ENCODE assay signal across 8 mouse cellular contexts in the genomic region with DNA sequence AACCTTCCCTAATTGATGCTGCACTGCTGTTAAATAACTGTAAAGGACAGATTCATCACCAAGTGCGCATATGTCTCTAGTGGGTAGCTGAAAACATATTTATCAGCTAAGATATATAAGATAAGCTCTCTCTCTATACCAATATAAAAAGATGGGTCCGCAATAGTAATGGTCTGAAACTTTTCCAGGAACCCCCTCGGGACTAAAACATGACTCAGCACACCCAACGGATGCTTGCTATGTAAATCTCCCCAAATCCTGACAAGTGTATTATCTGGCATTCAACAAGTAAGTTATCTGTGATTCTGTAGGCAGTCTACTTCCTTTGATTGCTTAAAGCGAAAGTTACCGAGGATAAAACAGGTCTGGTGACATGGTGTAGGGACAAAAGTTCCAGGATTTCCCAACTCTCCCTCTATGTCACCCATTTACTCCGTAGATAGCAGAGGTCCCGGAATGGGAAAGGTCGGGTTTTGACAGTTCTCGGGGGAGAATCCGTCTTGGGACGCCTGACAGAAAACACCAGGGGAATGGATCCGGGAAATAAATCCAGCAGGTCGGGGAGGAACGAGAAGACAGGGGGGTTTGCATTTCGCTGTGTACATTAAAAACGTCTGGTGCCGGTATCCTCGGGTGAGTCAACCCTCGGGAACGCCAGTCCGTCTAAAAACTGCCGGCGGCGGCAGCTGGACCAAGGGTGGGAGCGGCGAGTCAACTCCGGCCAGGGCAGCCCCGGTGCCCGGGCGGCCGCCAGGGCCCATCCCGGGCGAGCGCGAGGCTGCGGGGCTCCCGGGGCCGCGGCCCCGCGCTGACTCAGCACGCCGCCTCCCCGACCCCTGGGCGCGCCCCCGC. TPM values are rescaled to one million over a fixed set of nuclear protein-coding genes. Genes with fewer than 3 reads are reported as not detected.
DNase-seq lines count a peak whose midpoint lies in the region; ATAC-seq and TF ChIP-seq lines count a peak whose summit lies in the region.

No protein-coding gene starts in this region.

- peaks cover 3% of the 10 kb centered on the region; the same call in 1 of the 2 replicates for H3K4me1 ChIP-seq in cerebellum, adult 2 months (ENCODE audit: control insufficient read depth, insufficient read depth, low read length)
- H3K4me1 ChIP-seq in forebrain, embryonic 12.5 days: peaks cover 16% of the 10 kb centered on the region
- H3K4me1 ChIP-seq in midbrain, embryonic 11.5 days (ENCODE audit: control insufficient read depth, insufficient read depth, low read length): peaks cover 6% of the 10 kb centered on the region

- H3K4me2 ChIP-seq in forebrain, embryonic 12.5 days: peak overlapping the region; percentile 86
- peak overlapping the region; percentile 62 for H3K4me2 ChIP-seq in midbrain, embryonic 11.5 days

- TF ChIP-seq POLR2A in cerebellum, adult 2 months (IDR thresholded peaks at IDR 0.05; ENCODE audit: borderline replicate concordance, insufficient read depth, low read length): no peak

- H3K9ac ChIP-seq in forebrain, embryonic 12.5 days: peak overlapping the region; percentile 92
- H3K9ac ChIP-seq in midbrain, embryonic 11.5 days (ENCODE audit: low read length): peak overlapping the region; percentile 90

- H3K27ac ChIP-seq in cerebellum, adult 2 months (ENCODE audit: insufficient read depth, low read length): peak overlapping the region; percentile 61
- H3K27ac ChIP-seq in forebrain, embryonic 12.5 days: peak overlapping the region; percentile 48
- no peak overlapping the region for H3K27ac ChIP-seq in midbrain, embryonic 11.5 days (ENCODE audit: low read depth, low read length)

- 3% methylated on average over 48 of the region's 48 CpGs for WGBS in cerebellum, adult 2 months
- WGBS in forebrain, embryonic 12.5 days: 4% methylated on average over 47 of the region's 48 CpGs
- WGBS in midbrain, embryonic 11.5 days: 6% methylated on average over 34 of the region's 48 CpGs

- peaks cover 38% of the 10 kb centered on the region for H3K36me3 ChIP-seq in forebrain, embryonic 12.5 days (replicated peaks)
- H3K36me3 ChIP-seq in midbrain, embryonic 11.5 days (ENCODE audit: control insufficient read depth, insufficient read depth, low read length): peaks cover 13% of the 10 kb centered on the region

- peak overlapping the region; percentile 93 for H3K4me3 ChIP-seq in cerebellum, adult 2 months (replicated peaks; ENCODE audit: insufficient read depth, low read depth, low read length)
- peak overlapping the region; percentile 88 for H3K4me3 ChIP-seq in forebrain, embryonic 12.5 days (replicated peaks)
- peak overlapping the region; percentile 91 for H3K4me3 ChIP-seq in midbrain, embryonic 11.5 days (ENCODE audit: low read depth, low read length)

- no peaks in the 10 kb centered on the region for H3K9me3 ChIP-seq in forebrain, embryonic 12.5 days
- H3K9me3 ChIP-seq in midbrain, embryonic 11.5 days (ENCODE audit: control insufficient read depth, low read length): no peaks in the 10 kb centered on the region

- DNase-seq in cerebellum, adult 2 months: no peak
- no peak for DNase-seq in cerebellum, adult 11 months
- DNase-seq in thymus, postnatal 10 days (ENCODE audit: low spot score in 2 of 2): peak; percentile 12 to 19
- no peak for DNase-seq in thymus, postnatal 14 days
- DNase-seq in midbrain, embryonic 11.5 days (ENCODE audit: low spot score, missing footprints): peak; percentile 91
- DNase-seq in adrenal gland, postnatal 10 days: no peak

- TF ChIP-seq CTCF in cerebellum, adult 2 months (IDR thresholded peaks at IDR 0.05; ENCODE audit: borderline replicate concordance, insufficient read depth, low read depth, low read length): no peak

- no peaks in the 10 kb centered on the region for H3K27me3 ChIP-seq in cerebellum, adult 2 months (ENCODE audit: control insufficient read depth, insufficient read depth, low read length)
- H3K27me3 ChIP-seq in forebrain, embryonic 12.5 days: no peaks in the 10 kb centered on the region
- no peaks in the 10 kb centered on the region for H3K27me3 ChIP-seq in midbrain, embryonic 11.5 days (ENCODE audit: control insufficient read depth, insufficient read depth, low read length)

- peak; percentile 81 for ATAC-seq in forebrain, embryonic 12.5 days (ENCODE audit: low FRiP score)
- ATAC-seq in inflammation-experienced regulatory T-cells, adult 6 months: peak; percentile 23
- ATAC-seq in midbrain, embryonic 11.5 days (ENCODE audit: low FRiP score): peak; percentile 87

RNA-seq across cellular contexts. Expression of gene Tbk1, which starts 0.6 kb away (rescaled TPM):
- 42.1 and 44.8 TPM in 2 replicates for polyA plus RNA-seq in cerebellum, adult 2 months (2012; rRNA removed)
- polyA plus RNA-seq in forebrain, embryonic 12.5 days (2016; fragmentation: Nextera tagmentation; extraction: Ambion mirVana): 37.5 and 39.4 TPM in 2 replicates
- 10 to 100 TPM; 82.8 to 83.5 (median 83.2) TPM for polyA plus RNA-seq in inflammation-experienced regulatory T-cells, adult 6 months (2017; shearing (Covaris generic))
- polyA plus RNA-seq in midbrain, embryonic 11.5 days (2014; fragmentation: Nextera tagmentation; extraction: Ambion mirVana): 34.0 and 35.7 TPM in 2 replicates
- total RNA-seq in adrenal gland, postnatal 10 days (2021): 10 to 100 TPM; 32.4 to 38.4 TPM

RNA-seq across cellular contexts. Expression of gene Xpot, which starts 40.1 kb away (rescaled TPM):
- polyA plus RNA-seq in cerebellum, adult 2 months (2012; rRNA removed): 64.9 and 68.8 TPM in 2 replicates
- 59.0 and 63.1 TPM in 2 replicates for polyA plus RNA-seq in forebrain, embryonic 12.5 days (2016; fragmentation: Nextera tagmentation; extraction: Ambion mirVana)
- 10 to 100 TPM; 12.6 to 20.3 (median 19.9) TPM for polyA plus RNA-seq in inflammation-experienced regulatory T-cells, adult 6 months (2017; shearing (Covaris generic))
- polyA plus RNA-seq in midbrain, embryonic 11.5 days (2014; fragmentation: Nextera tagmentation; extraction: Ambion mirVana): 55.5 and 68.5 TPM in 2 replicates
- 10 to 100 TPM; 44.9 to 48.2 TPM for total RNA-seq in adrenal gland, postnatal 10 days (2021)

RNA-seq across cellular contexts. Expression of gene D930020B18Rik, which starts 55.4 kb away (rescaled TPM):
- 0.67 and 0.87 TPM in 2 replicates for polyA plus RNA-seq in cerebellum, adult 2 months (2012; rRNA removed)
- 0.63 and 1.3 TPM in 2 replicates for polyA plus RNA-seq in forebrain, embryonic 12.5 days (2016; fragmentation: Nextera tagmentation; extraction: Ambion mirVana)
- polyA plus RNA-seq in inflammation-experienced regulatory T-cells, adult 6 months (2017; shearing (Covaris generic)): 1 to 10 TPM in 2 of 3 experiments, not detected in 1; 1.4 TPM
- polyA plus RNA-seq in midbrain, embryonic 11.5 days (2014; fragmentation: Nextera tagmentation; extraction: Ambion mirVana): not detected in 2 replicates
- total RNA-seq in adrenal gland, postnatal 10 days (2021): not detected

Comparison
In these comparisons a context has a peak if more than half of its experiments do, and no peak if none do; other contexts are left out.
1. DNase-seq: peak in thymus, postnatal 10 days (2 of 2) and midbrain, embryonic 11.5 days (single experiment); none in cerebellum, adult 2 months (0 of 2), cerebellum, adult 11 months (single experiment), thymus, postnatal 14 days (single experiment) and adrenal gland, postnatal 10 days (single experiment).
2. ATAC-seq: peak in every context shown above with its lines; median percentile 87 in midbrain, embryonic 11.5 days; 81 in forebrain, embryonic 12.5 days; 23 in inflammation-experienced regulatory T-cells, adult 6 months.
3. Peak in every context shown above with its lines, with median percentiles within 50 percentile points of each other: H3K4me3 ChIP-seq.